Mouse (Mus musculus): ENCODE measurements around the gene Gpat3. TPM values are rescaled to one million over a fixed set of nuclear protein-coding genes. Genes with fewer than 3 reads are reported as not detected.

Gpat3 gene
- total RNA-seq, 2 experiments from 2014 or later: 2.1 to 3.7 TPM

DNA sequence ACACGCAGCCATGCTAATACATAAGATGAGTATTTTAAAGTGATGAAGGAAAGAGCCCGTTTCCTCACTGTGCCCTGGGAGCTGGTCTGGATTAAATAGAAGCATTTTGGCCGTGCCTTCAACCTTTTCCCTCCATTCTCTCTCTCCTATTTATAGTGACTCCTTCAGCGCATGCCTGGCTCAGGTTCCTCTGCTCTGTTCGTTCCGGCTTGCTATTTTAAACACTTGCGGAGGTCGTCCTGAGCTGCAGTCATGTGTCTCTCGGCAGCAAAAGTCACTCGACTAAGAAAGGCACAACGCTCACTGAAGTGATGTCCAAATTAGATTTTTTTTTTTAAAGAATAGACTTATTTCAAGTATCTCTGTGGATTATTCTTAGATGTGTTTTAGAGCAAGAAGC, 64.2 kb downstream of the Gpat3 start:
- no peak overlapping the region for H3K4me3 ChIP-seq
- TF ChIP-seq CTCF (conservative IDR thresholded peaks at IDR 0.05): no peak
- no peak overlapping the region for H3K27ac ChIP-seq
- DNase-seq (ENCODE audit: low spot score in 2 of 2): no peak

DNA sequence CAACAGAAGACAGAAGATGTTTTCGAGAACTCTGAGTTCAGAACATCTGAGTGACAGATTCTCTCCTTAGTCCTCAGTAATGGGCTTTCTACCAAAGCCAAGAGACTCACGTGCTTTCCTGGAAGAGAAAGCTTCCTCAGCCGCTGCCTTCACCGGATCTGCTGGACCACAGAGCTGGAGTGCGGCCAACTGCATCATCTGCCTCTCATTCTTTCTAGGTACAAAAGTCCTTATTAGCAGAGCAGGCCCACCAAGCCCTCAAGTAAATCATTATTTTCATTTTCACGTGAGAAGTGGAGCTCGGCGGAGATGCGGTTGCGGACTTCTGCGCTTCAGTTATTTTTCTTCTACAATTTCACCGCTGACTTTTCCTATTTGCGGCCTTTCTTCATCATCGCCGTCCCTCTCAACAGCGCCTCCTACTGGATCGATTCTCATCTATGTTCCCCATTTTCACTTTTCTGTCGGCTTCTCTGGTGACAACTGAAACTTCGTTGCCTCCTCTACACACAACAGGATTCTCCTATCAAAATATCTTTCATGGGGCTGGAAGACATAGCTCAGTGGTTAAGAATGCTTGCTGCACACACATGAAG, 66.1 kb downstream of the Gpat3 start:
- Histone ChIP-seq H3K27ac (no peak overlapping the region), H3K4me3 (no peak overlapping the region)
- DNase-seq (ENCODE audit: low spot score in 2 of 2): no peak
- TF ChIP-seq CTCF (conservative IDR thresholded peaks at IDR 0.05): peak; percentile 43

DNA sequence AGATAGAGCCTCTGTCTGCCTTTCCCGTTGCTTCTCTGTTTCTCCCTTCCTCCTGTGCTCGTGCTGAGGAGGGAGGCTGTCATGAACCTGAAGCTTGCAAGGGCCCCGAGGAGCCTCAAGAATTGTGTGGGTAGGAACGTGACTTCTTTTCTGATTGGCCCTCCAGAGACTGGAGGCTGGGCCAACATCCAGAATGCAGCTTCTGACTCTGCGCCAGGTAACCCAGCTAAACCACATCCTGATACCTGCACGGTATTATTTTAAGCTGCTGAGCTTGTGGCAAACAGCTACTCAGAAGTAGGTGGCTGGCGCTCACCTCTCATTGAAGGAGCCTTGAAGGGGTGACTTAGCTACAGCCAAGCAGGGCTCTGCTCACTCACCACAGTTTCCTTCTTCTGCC, 66.9 kb downstream of the Gpat3 start:
- TF ChIP-seq CTCF (conservative IDR thresholded peaks at IDR 0.05): no peak
- H3K4me3 ChIP-seq: no peak overlapping the region
- H3K27ac ChIP-seq: no peak overlapping the region
- DNase-seq (ENCODE audit: low spot score in 2 of 2): no peak

DNA sequence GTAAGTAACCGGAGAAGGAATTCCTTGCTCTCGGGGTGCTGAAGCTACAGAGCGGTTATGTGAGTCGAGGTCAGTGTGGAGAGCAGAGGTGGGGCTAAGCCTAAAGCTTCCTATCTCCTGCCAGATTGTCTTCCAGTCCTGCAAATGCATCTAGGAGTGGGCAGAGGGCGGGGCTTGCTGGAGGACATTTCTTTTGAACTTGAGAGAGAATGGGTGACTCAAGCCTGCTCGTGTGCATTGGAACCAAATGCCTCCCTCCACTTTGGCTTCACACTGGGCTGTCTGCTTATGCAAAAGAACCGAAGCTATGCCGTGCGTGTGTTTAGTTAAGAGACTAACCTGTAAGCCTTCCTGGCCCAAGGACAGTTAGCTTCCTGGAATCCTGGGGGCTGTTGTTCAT, 67.8 kb downstream of the Gpat3 start:
- no peak overlapping the region for H3K27ac ChIP-seq
- H3K4me3 ChIP-seq: no peak overlapping the region
- TF ChIP-seq CTCF (conservative IDR thresholded peaks at IDR 0.05): no peak
- DNase-seq (ENCODE audit: low spot score in 2 of 2): no peak

DNA sequence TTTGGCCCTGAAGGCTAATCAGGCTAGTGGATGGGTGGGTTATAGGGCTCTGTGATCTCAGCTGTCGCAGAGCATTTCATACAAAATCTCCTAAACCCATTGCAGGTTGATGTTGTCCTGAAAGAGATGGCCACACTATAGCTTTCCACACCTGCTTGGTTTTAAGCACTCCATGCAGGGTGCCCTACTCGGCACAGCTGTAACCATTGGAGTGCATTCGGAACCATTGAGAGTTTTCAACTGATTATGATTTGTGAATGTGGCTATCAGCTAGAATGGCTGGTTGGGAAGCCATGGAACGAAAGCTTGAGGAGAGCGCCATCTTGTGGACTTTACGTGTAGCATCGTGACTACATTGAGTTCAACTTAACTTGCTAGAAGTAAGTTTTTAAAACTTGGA, 69.5 kb downstream of the Gpat3 start:
- H3K4me3 ChIP-seq: no peak overlapping the region
- DNase-seq (ENCODE audit: low spot score in 2 of 2): peak; percentile 26 to 54
- no peak overlapping the region for H3K27ac ChIP-seq
- peak; percentile 96 for TF ChIP-seq CTCF (conservative IDR thresholded peaks at IDR 0.05)

DNA sequence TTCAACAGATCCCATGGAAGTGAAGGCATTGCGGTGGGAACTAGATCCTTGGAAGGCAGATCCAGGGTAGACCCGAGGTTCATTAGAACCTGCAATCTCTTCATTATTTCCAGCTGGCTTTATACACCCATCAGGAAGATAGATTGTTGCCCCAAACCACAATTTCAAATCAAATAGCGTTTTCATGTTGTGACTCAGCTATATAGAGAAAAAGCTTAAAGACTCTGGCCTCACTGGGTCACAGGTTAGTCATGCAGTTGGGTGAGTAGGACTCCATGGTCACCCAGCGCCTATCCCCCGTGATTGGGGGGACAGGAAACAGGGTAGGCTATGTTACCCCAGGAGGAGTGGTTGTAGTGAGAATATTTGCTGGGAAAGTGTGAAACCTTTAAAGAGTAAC, 69.9 kb downstream of the Gpat3 start:
- no peak overlapping the region for H3K27ac ChIP-seq
- DNase-seq (ENCODE audit: low spot score in 2 of 2): no peak
- no peak overlapping the region for H3K4me3 ChIP-seq
- no peak; the same call in 1 of the 2 replicates for TF ChIP-seq CTCF (conservative IDR thresholded peaks at IDR 0.05)

DNA sequence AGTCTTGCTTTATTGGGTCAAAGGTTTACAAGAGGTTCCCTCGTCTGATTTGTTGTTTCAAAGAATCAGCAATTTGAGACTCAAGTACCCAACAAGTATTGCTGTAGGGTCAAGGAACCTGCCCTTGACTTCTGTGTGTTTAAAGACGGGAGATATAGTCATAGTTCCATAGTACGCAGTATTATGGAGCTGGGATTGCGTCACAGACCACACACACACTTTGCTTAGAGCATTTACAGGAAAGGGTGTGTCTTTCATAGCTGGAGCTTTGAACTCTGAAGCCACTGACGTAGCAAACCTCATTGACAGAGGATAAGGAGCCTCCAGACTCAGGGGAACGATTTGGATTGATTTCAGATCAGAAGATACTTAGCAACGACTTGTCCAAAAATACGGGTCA, 70.9 kb downstream of the Gpat3 start:
- DNase-seq (ENCODE audit: low spot score in 2 of 2): no peak

DNA sequence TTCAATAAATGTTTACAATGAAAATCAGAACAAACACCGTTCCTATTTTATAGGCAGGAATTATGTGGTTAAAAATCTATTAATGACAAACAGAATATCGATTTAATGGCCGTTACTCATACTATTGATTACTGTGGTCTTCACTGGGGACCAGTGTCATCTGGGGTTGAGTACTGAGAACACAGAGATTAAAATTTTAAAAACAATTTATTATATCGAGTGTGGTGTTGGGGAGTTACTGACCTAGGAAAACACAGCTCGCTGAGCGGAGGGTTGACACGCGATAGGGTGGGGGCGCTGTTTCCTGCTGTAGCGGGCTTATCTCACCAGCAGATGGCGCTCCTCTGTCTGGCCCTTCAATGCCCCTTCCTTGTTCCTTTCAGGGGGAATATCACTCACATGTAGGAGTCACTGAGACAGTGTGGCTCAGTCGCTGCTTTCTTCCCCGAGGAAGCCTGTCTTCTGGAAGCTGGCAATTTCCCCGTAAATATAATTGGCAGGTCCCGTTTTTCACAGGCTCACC, 71.8 kb downstream of the Gpat3 start:
- Histone ChIP-seq H3K4me3 (no peak overlapping the region), H3K27ac (no peak overlapping the region)
- peak; percentile 43 to 70 for DNase-seq (ENCODE audit: low spot score in 2 of 2)
- peak; percentile 97 for TF ChIP-seq CTCF (conservative IDR thresholded peaks at IDR 0.05)

More for the DNA sequence above, 70.9 kb downstream of the Gpat3 start:
- no peak overlapping the region for H3K4me3 ChIP-seq
- TF ChIP-seq CTCF (conservative IDR thresholded peaks at IDR 0.05): no peak
- H3K27ac ChIP-seq: no peak overlapping the region

DNA sequence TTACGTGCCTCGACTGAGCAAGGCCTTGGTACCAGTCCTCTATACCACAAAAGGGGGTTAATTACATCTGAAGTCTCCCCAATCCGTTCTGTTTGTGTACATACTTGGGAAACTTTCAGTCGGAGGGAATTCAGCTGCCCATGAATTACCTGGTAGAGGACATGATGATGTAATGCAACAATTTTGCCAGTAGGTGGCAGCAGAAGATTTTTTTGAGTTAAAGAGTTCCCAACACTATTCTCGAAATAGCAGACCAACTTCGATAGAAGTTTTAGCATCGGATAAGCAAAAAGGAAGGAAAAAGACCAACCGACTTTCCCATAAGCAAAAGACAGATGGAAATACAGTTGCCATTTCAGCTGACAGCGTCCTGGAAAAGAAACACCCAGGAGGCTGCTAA, 73.6 kb downstream of the Gpat3 start:
- TF ChIP-seq CTCF (conservative IDR thresholded peaks at IDR 0.05): peak; percentile 87
- peak; percentile 44 to 74 for DNase-seq (ENCODE audit: low spot score in 2 of 2)
- Histone ChIP-seq H3K4me3 (no peak overlapping the region), H3K27ac (no peak overlapping the region)

DNA sequence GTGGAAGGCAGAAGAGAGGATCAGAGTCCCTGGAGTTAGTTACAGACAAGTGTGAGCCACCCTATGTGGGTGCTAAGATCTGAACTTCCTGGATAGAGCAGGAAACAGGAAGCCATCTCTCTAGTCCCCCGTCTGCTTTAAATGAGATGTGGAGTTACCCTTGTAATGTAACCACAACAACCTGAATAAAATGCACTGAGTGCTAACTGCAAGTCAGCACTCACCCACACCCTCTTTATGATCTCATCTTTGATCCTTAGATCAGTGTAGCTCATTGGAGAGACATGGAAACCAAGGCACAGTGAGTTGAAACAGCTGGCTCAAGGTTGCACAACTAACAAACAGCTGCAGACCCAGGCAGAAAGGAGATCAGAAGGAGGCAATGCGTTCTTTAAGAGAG, 84.2 kb downstream of the Gpat3 start:
- TF ChIP-seq CTCF (conservative IDR thresholded peaks at IDR 0.05): no peak
- Histone ChIP-seq H3K4me3 (no peak overlapping the region), H3K27ac (no peak overlapping the region)
- DNase-seq (ENCODE audit: low spot score in 2 of 2): no peak

DNA sequence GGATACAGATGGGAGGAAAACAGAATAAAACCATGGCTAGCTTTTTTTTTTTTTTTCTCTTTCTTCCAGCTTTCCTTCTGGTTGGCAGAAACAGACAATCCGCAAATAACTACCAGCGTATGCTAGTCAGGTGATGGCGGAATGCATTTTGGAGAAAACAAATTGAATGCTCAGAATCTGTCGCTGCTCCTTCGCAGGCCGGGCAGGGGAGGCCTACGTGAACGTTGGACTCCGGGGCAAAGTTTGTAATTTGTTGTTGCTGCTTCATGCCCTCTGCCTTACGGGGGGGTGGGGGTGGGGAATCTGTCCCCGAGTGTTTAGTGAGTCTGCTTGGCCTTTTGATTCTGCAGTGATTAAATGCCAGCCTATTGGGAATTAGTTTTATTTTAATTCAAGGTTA, 98.2 kb downstream of the Gpat3 start:
- TF ChIP-seq CTCF (conservative IDR thresholded peaks at IDR 0.05): no peak
- Histone ChIP-seq H3K27ac (no peak overlapping the region), H3K4me3 (no peak overlapping the region)
- no peak for DNase-seq (ENCODE audit: low spot score in 2 of 2)

DNA sequence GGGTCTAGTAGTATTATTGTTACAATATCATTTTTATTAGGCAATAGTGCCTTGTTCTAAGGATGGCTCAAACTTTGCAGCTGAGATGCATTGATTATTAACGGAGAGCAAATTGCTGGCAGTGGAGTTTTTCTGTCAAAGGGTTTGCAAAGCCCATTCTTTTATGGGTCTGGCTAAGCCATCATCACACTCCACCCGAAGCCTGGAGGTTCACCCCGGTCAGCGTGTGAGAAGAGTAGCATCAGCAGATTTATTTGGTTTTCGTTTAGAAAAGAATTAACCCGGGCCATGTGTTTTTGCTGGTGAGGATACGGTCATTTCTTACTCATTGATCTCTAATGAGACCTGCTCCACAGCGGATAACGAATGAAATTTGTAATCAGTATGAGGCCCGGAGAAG, 99.8 kb downstream of the Gpat3 start:
- DNase-seq (ENCODE audit: low spot score in 2 of 2): no peak
- TF ChIP-seq CTCF (conservative IDR thresholded peaks at IDR 0.05): no peak
- no peak overlapping the region for H3K27ac ChIP-seq
- H3K4me3 ChIP-seq: no peak overlapping the region

Other genes with a start within 250 kb of the Gpat3 start
- 10 to 100 TPM; 84.1 to 86.9 TPM for gene Coq2, start 170.6 kb upstream of the Gpat3 start, total RNA-seq (2021)
- under 1 TPM; 0.38 to 0.86 TPM for gene Hpse, start 126.0 kb upstream of the Gpat3 start, total RNA-seq (2021)
- 10 to 100 TPM; 15.8 to 18.1 TPM for gene Helq, start 47.1 kb upstream of the Gpat3 start, total RNA-seq (2021)
- 10 to 100 TPM; 55.6 to 66.2 TPM for gene Mrps18c, start 47.1 kb upstream of the Gpat3 start, total RNA-seq (2021)
- 1 to 10 TPM; 8.4 to 9.5 TPM for gene Abraxas1, start 24.7 kb upstream of the Gpat3 start, total RNA-seq (2021)

Measured in layer of hippocampus, adult 2 months (tissue).